Mouse (Mus musculus) hindbrain, embryonic 13.5 days (tissue): ENCODE results near the gene Gm49416. TPM values are rescaled to one million over a fixed set of nuclear protein-coding genes. Genes with fewer than 3 reads are reported as not detected.

Experiments used
- ATAC-seq: fragments of 200-750 bp; cut with Nextera tagmentation; 2 replicates; pipeline ENCODE4 v1.8.0; 2017; ENCODE audit warnings: moderate TSS enrichment; ENCODE audit not compliant: low FRiP score
- H3K27ac ChIP-seq: fragments of 300-500 bp; sonication (generic); 2 replicates; pipeline ENCODE4 v1.5.1; 2015; ENCODE audit warnings: inconsistent platforms, mild to moderate bottlenecking, moderate library complexity
- H3K27me3 ChIP-seq: fragments of 300-500 bp; sonication (generic); 2 replicates; pipeline ENCODE4 v1.6.1; 2015; ENCODE audit warnings: mild to moderate bottlenecking, inconsistent platforms
- H3K36me3 ChIP-seq: fragments of 300-500 bp; sonication (generic); 2 replicates; pipeline ENCODE4 v1.6.1; 2015; ENCODE audit warnings: mild to moderate bottlenecking, inconsistent platforms
- H3K4me1 ChIP-seq: fragments of 300-500 bp; sonication (generic); replicated peaks from 2 replicates; pipeline ENCODE4 v1.6.1; 2015; ENCODE audit warnings: inconsistent platforms
- H3K4me2 ChIP-seq: fragments of 300-500 bp; sonication (generic); 2 replicates; pipeline ENCODE4 v1.6.1; 2015; ENCODE audit warnings: inconsistent platforms, mild to moderate bottlenecking, moderate library complexity
- H3K4me3 ChIP-seq: fragments of 300-500 bp; sonication (generic); 2 replicates; pipeline ENCODE4 v1.5.1; 2015; ENCODE audit warnings: mild to moderate bottlenecking, inconsistent platforms
- H3K9ac ChIP-seq: fragments of 300-500 bp; sonication (generic); 2 replicates; pipeline ENCODE4 v1.6.1; 2015; ENCODE audit warnings: mild to moderate bottlenecking, inconsistent platforms
- H3K9me3 ChIP-seq: fragments of 300-500 bp; sonication (generic); 2 replicates; pipeline ENCODE4 v1.6.1; 2016; ENCODE audit warnings: inconsistent platforms
- WGBS: fragments of 180-500 bp; shearing (Covaris S2); methylation state at CpG from one replicate; pipeline ENCODE4 v1.1.7; 2015; 5-methylcytosine and 5-hydroxymethylcytosine counted together
- polyA plus RNA-seq: library from polyadenylated mRNA; unstranded; fragments of >200 nt; fragmentation: Nextera tagmentation; extraction: Ambion mirVana; gene quantifications from 2 replicates; pipeline ENCODE4 v1.2.1, GENCODE M21; 2015

Gm49416 gene
- not detected in 2 replicates for polyA plus RNA-seq

DNA sequence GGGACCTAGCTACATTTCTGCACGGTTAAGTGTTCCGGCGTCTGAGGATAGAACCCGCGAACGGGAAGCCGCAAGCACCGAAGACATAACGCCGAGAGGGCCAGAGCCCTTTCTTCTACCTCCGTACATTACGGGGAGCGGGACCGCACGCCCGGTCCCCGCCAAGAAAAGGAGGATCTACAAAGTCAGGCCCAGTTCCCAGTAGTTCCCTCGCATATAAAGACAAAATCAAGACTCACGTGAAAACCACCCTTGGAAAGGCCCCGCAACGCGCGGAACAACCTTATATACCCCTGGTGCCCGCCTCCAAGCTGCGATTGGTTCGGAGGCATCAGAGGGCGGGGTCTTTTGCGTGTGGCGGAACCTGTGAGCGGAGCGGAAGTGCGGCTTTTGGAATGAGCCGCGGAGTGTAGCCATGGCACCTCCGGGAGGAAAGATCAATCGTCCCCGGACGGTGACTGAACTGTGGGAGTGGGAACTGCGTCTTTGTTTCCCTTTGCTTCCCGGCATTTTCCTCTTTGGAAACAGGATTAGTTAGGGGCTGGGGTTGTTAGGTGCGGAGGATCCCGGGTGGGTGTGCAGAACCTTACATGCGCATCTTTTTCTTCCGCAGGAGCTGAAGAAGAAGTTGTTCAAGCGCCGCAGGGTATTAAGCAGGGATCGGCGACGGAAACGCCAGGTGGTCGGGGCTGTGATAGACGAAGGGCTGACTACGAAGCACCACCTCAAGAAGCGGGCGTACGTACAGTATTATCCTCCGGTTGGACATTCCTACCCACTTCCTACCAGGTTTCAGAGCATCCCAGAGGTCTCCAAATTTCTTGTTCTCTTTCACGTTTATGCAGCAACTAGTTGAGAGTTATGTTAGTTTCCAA is at the start of gene Gm49416, which contains the start of gene 1810009A15Rik:
TSS of gene Gm49416 (plus strand) at position 416 of the 875 bp plus-strand sequence.
TSS of gene 1810009A15Rik (plus strand) at position 343 of the 875 bp plus-strand sequence.
- Histone ChIP-seq H3K27ac (peak within 1 kb of the TSS; percentile 86), H3K36me3 (peaks cover 7% of the 10 kb centered on the region; the same call in 1 of the 2 replicates), H3K4me2 (peak within 1 kb of the TSS; percentile 76), H3K27me3 (no peaks in the 10 kb centered on the region), H3K4me3 (peak within 1 kb of the TSS; percentile 62), H3K9ac (peak within 1 kb of the TSS; percentile 81), H3K9me3 (no peaks in the 10 kb centered on the region), H3K4me1 (peaks cover 25% of the 10 kb centered on the region)
- under 1% methylated on average over 58 of the region's 58 CpGs for WGBS
- ATAC-seq: peak; percentile 95

DNA sequence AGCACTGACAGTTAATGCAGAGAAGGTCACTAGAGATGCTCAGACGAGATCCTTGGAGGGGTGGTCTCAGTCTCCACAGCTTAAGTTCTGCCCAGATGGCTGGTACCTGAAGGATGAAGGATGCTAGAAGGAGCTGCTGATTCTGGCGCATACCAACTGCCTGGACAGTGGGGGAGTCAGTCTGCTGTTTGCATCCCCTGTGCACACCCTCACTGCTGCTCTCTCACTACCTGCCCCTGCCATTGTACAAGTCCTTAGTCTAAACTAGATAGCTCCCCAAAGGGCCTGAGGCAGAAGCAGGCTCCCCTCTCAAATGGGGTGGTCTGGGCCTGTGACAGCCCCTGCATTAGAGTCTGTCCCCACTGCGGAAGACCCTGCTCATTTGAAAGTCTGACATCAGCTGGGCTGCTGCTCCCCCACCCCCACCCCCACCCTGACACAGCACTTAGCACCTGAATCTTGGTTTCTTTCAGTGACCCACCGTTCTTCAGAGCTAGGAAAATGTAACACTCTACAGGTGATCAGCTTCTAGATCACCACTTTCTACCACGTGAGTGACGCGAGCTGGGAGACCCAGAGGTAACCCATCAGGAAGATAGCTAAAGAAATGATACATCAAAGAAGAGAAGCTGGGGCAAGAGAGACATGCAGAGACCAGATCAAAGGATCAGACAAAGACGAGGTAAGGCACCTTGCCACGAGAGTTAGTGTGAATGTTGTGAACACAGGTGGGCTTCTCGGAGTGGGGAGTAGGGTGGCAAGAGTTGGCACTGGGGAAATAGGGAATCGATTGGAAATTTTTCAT is 49.4 kb upstream of the Gm49416 start, which contains the start of gene Gng3:
TSS of gene Gng3 (minus strand) at position 92 of the 805 bp plus-strand sequence.
- 32% methylated on average over 11 of the region's 11 CpGs for WGBS
- H3K9ac ChIP-seq: peak within 1 kb of the TSS; percentile 94
- peaks cover 35% of the 10 kb centered on the region for H3K36me3 ChIP-seq
- peaks cover 45% of the 10 kb centered on the region for H3K4me1 ChIP-seq
- peak; percentile 91 for ATAC-seq
- no peaks in the 10 kb centered on the region for H3K9me3 ChIP-seq
- H3K27me3 ChIP-seq: no peaks in the 10 kb centered on the region
- H3K4me3 ChIP-seq: peak within 1 kb of the TSS; percentile 74
- peak within 1 kb of the TSS; percentile 99 for H3K27ac ChIP-seq
- H3K4me2 ChIP-seq: peak within 1 kb of the TSS; percentile 81

DNA sequence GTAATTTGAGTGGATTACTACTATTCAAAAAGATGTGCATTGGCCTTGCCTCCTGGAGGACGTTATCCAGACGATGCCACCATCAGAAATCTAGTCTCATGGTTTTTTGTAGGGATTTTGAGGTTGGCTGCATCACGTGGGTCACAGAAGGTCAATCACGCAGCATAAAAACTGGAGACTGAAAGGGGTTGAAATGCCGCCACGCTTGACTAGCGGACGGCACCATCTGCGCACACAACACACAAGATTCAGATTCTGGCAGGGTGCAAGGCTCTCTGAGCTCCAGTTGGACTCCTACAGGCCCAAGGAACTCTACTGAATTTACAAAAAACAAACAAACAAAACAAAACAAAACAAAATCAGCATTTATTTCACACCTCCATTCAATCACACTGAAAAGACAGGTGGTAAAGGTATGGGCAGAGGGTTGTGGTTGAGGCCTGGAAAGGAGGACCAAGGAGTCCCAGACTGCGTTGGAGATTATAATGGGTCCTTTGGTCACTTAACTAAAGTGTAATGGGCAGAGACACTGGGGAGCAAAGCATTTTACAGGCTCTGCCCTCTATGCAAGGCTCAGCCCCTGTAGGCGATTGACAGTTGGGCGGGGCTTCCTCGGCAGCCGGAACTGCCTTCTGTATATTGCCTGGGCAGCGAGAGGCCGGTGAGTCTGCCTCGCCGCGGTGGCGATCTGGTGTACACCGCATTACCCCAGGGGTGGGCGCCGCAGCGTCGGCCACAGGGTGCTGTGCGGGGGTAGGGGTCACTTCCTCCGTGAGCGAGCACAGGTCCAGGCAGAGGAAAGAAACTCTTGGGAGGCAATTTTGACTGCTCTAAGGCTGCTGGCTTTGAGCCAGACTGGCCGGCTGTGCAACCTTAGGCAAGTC is 48.6 kb upstream of the Gm49416 start:
- Histone ChIP-seq H3K27me3 (no peaks in the 10 kb centered on the region), H3K9me3 (no peaks in the 10 kb centered on the region), H3K4me3 (peak overlapping the region; percentile 74), H3K9ac (peak overlapping the region; percentile 94), H3K4me2 (peak overlapping the region; percentile 81), H3K4me1 (peaks cover 45% of the 10 kb centered on the region), H3K36me3 (peaks cover 30% of the 10 kb centered on the region), H3K27ac (peak overlapping the region; percentile 99)
- ATAC-seq: peak; percentile 7; the same call in 1 of the 2 replicates
- 12% methylated on average over 29 of the region's 29 CpGs for WGBS

DNA sequence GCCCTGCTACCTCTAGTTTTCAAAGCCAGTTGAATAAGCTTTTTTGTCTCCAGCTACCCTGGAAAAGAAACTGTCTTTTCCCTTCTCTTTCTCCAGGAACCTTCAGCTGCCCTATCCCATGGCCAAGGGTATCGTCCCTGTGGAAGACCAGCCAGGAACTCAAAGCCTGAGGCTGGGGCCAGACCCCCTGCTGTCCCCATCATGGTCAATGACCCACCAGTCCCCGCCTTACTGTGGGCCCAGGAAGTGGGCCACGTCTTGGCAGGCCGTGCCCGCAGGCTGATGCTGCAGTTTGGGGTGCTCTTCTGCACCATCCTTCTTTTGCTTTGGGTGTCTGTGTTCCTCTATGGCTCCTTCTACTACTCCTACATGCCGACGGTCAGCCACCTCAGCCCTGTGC is 47.7 kb upstream of the Gm49416 start:
- Histone ChIP-seq H3K4me3 (peak overlapping the region; percentile 74), H3K9ac (peak overlapping the region; percentile 94), H3K27ac (peak overlapping the region; percentile 99), H3K36me3 (peaks cover 31% of the 10 kb centered on the region), H3K4me2 (peak overlapping the region; percentile 81), H3K4me1 (peaks cover 45% of the 10 kb centered on the region), H3K9me3 (no peaks in the 10 kb centered on the region), H3K27me3 (no peaks in the 10 kb centered on the region)
- WGBS: 93% methylated on average over 7 of the region's 7 CpGs
- no peak for ATAC-seq

DNA sequence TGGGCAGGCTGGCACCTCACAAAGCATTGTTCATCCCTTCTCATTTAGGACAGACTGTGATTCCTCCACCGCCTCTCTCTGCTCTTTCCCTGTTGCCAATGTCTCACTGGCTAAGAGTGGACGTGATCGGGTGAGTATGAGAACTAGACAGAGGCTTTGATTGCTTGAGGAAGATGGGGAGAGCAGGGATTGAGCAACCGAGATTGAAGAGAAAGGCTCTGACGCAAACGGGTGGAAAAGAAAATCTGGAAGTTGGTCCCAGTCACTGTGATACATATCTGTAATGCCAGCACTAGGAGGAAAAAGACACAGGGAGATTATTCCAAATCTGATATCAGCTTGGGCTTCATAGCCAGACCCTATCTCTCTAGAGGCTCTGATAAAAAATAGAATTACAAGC is 45.8 kb upstream of the Gm49416 start:
- H3K4me1 ChIP-seq: peaks cover 34% of the 10 kb centered on the region
- no peaks in the 10 kb centered on the region for H3K9me3 ChIP-seq
- no peak overlapping the region for H3K27ac ChIP-seq
- WGBS: 89% methylated on average over 6 of the region's 6 CpGs
- H3K4me2 ChIP-seq: no peak overlapping the region
- no peak for ATAC-seq
- no peak overlapping the region for H3K4me3 ChIP-seq
- no peak overlapping the region for H3K9ac ChIP-seq
- H3K36me3 ChIP-seq: peaks cover 47% of the 10 kb centered on the region
- H3K27me3 ChIP-seq: no peaks in the 10 kb centered on the region

DNA sequence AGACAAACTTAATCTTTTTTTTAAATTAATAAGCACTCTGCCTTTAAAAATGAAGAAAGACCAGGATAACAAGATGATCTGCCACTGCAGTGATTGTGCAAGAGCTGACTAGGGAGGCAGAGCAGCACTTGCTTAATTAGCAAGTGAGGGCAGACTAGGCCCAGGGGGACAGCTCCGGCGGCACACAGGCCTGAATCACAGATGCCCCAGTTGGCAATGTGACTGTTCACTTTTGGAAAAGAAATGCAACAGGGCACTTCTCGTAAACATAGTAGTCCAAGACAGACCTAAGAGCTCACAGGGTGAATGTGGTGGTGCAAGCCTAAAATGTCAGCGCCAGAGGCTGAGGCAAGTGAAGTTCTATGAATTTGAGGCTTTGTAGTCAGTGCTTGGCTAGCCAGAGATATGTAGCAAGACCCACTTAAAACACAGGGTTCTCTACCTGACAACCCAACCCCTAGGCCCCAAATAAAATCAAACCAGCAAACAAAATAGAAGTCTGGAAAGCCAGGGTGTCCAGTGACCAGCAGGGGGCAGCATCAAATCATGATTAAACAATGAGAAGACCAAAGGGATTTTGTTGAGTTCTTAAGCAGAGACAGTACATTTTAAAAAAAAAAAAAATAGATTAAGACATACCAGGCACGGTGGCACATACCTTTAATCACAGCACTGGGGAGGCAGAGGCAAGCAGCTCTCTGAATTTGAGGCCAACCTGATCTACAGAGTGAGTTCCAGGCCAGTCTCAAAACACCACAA is 44.2 kb upstream of the Gm49416 start:
- H3K4me1 ChIP-seq: peaks cover 21% of the 10 kb centered on the region
- H3K36me3 ChIP-seq: peaks cover 61% of the 10 kb centered on the region
- H3K9ac ChIP-seq: no peak overlapping the region
- H3K27me3 ChIP-seq: no peaks in the 10 kb centered on the region
- WGBS: 59% methylated on average over 5 of the region's 5 CpGs
- no peak overlapping the region for H3K4me3 ChIP-seq
- ATAC-seq: no peak
- no peaks in the 10 kb centered on the region for H3K9me3 ChIP-seq
- H3K27ac ChIP-seq: no peak overlapping the region
- H3K4me2 ChIP-seq: no peak overlapping the region

DNA sequence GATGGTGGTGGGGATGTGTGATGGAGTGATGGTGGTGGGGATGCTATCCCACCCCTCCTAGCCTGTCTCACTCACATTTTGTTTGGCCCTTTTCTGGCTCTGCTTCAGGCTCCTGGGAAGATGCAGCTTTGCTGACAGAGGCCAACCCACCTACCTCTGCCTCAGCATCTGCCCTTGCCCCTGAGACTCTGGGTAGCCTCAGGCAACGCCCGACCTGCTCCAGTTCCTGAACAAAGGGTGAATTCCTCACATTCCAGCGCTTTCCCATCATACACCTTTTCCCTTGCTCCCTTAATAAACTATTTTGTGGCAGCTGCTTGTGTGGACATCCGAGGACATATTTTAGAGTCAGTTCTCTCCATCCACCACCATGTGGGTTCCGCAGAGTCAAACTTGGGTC is 40.4 kb upstream of the Gm49416 start:
- H3K9ac ChIP-seq: no peak overlapping the region
- 85% methylated on average over 5 of the region's 5 CpGs for WGBS
- H3K4me2 ChIP-seq: no peak overlapping the region
- peaks cover 5% of the 10 kb centered on the region; the same call in 1 of the 2 replicates for H3K4me1 ChIP-seq
- H3K27ac ChIP-seq: no peak overlapping the region
- H3K4me3 ChIP-seq: no peak overlapping the region
- no peaks in the 10 kb centered on the region for H3K27me3 ChIP-seq
- no peaks in the 10 kb centered on the region for H3K9me3 ChIP-seq
- ATAC-seq: no peak
- H3K36me3 ChIP-seq: peaks cover 49% of the 10 kb centered on the region

DNA sequence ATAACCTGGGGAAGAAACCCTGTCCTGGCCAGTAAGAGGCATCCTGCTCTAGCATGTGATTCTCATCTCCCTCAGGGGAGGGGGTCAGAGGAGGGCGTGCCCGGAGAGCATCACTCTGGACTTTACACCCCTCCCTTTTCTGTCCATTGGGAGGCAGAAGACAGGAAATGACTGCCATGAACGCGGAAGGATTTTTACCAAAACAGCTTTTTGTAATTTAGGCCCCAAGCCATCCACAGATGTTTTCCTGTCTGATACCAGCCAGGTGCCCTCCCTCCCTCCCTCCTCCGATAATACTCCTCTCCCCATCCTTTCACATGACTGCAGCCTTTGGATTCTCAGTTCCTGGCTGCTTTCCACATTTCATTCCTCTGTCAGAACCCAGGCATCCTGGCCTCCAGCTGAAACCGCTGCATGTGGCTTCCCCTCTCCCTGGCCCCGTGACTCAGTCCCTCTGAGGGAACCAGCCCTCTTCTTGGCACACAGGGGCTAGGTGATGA is 38.3 kb upstream of the Gm49416 start, which contains the start of gene Lrrn4cl:
TSS of gene Lrrn4cl (plus strand) at position 367 of the 500 bp plus-strand sequence.
- H3K36me3 ChIP-seq: peaks cover 40% of the 10 kb centered on the region
- peak within 1 kb of the TSS; percentile 43; the same call in 1 of the 2 replicates for H3K9ac ChIP-seq
- no peak within 1 kb of the TSS for H3K4me2 ChIP-seq
- no peak within 1 kb of the TSS for H3K4me3 ChIP-seq
- peaks cover 5% of the 10 kb centered on the region; the same call in 1 of the 2 replicates for H3K4me1 ChIP-seq
- WGBS: 35% methylated on average over 7 of the region's 7 CpGs
- no peaks in the 10 kb centered on the region for H3K9me3 ChIP-seq
- ATAC-seq: no peak
- no peaks in the 10 kb centered on the region for H3K27me3 ChIP-seq
- 0 out of 2 replicates have a peak within 1 kb of the TSS, but pooled peaks have one; percentile 23 for H3K27ac ChIP-seq

DNA sequence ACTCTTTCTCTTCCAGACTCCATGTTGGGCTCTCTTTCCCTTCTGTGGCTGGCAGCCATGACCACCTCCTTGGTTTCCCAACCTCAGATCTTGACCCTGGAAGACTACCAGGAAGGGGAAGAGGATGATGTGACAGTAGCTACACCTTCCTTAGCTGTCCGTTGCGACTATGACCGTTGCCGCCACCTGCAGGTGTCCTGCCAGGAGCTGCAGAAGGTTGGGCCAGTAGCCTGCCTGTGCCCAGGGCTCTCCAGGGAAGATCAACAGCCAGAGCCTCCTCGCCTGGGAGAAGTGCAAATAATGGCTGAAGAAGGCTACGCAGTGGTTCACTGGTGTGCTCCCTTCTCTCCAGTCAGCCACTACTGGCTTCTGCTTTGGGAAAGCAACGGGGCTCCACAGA is 37.1 kb upstream of the Gm49416 start:
- Histone ChIP-seq H3K9ac (peak overlapping the region; percentile 19; the same call in 1 of the 2 replicates), H3K36me3 (peaks cover 28% of the 10 kb centered on the region), H3K27me3 (no peaks in the 10 kb centered on the region), H3K4me3 (no peak overlapping the region), H3K4me1 (peaks cover 5% of the 10 kb centered on the region; the same call in 1 of the 2 replicates), H3K4me2 (no peak overlapping the region), H3K27ac (no peak overlapping the region), H3K9me3 (no peaks in the 10 kb centered on the region)
- WGBS: 58% methylated on average over 7 of the region's 7 CpGs
- no peak for ATAC-seq

DNA sequence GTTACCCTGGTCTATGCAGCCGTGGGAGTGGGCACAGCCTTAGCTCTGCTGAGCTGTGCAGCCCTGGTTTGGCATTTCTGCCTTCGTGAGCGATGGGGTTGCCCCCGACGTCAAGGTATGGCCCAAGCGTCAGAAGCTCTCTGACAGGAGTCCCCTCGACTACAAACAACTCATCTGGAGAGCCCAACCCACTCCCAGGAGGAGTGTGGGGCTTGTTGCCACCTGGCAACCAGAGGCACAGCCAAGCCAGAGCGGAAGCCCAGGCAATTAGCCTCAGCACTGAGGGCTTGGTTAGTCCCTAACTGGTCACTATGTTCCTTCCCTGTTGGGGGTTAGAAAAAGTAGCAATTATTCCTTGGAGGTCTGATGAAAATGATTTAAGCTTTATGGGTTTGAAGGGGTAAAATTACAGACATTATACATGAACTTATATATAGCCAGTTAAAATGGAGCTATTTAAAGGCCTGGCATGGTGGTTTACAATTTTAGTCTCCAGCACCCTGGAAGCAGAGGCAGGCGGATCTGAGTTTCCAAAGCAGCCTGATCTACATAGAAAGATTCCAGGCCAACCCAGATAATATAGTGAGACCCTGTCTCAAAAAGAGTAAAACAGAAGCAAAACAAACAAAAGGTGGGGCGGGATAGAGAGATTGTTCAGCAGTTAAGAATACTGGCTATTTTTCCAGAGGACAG is 36.3 kb upstream of the Gm49416 start:
- 62% methylated on average over 10 of the region's 10 CpGs for WGBS
- peaks cover 5% of the 10 kb centered on the region; the same call in 1 of the 2 replicates for H3K4me1 ChIP-seq
- no peak overlapping the region for H3K27ac ChIP-seq
- no peak overlapping the region for H3K4me3 ChIP-seq
- ATAC-seq: no peak
- peaks cover 20% of the 10 kb centered on the region for H3K36me3 ChIP-seq
- H3K9me3 ChIP-seq: no peaks in the 10 kb centered on the region
- peak overlapping the region; percentile 19; the same call in 1 of the 2 replicates for H3K9ac ChIP-seq
- H3K4me2 ChIP-seq: no peak overlapping the region
- no peaks in the 10 kb centered on the region for H3K27me3 ChIP-seq
